Mouse (Mus musculus) midbrain, embryonic 14.5 days (tissue): ENCODE data around the gene Psme3. TPM values are rescaled to one million over a fixed set of nuclear protein-coding genes. Genes with fewer than 3 reads are reported as not detected.

Source experiments
- ATAC-seq: fragments of 200-750 bp; cut with Nextera tagmentation; 2 replicates; pipeline ENCODE4 v1.8.0; 2017; ENCODE audit warnings: moderate number of reproducible peaks, moderate library complexity; ENCODE audit not compliant: low FRiP score, low TSS enrichment
- DNase-seq: peaks from one replicate; pipeline ENCODE4 v3.0.0-alpha.2; 2015
- H3K27ac ChIP-seq: fragments of 300-500 bp; sonication (generic); replicated peaks from 2 replicates; pipeline ENCODE4 v1.5.1; 2014; ENCODE audit warnings: mild to moderate bottlenecking, low read depth, low read length, moderate library complexity
- H3K27me3 ChIP-seq: fragments of 300-500 bp; sonication (generic); 2 replicates; pipeline ENCODE4 v1.6.1; 2014; ENCODE audit warnings: low read length, control low read depth, mixed read lengths; ENCODE audit not compliant: control insufficient read depth, insufficient read depth
- H3K36me3 ChIP-seq: fragments of 300-500 bp; sonication (generic); 2 replicates; pipeline ENCODE4 v1.6.1; 2014; ENCODE audit warnings: low read length, control low read depth; ENCODE audit not compliant: control insufficient read depth, insufficient read depth
- H3K4me1 ChIP-seq: fragments of 300-500 bp; sonication (generic); 2 replicates; pipeline ENCODE4 v1.6.1; 2014; ENCODE audit warnings: mild to moderate bottlenecking, antibody characterized with exemption, low read length, control low read depth; ENCODE audit not compliant: control insufficient read depth, insufficient read depth
- H3K4me2 ChIP-seq: fragments of 300-500 bp; sonication (generic); 2 replicates; pipeline ENCODE4 v1.6.1; 2014; ENCODE audit warnings: mild to moderate bottlenecking, low read length, moderate library complexity
- H3K4me3 ChIP-seq: fragments of 300-500 bp; sonication (generic); replicated peaks from 2 replicates; pipeline ENCODE4 v1.5.1; 2014; ENCODE audit warnings: low read depth, low read length
- H3K9ac ChIP-seq: fragments of 300-500 bp; sonication (generic); replicated peaks from 2 replicates; pipeline ENCODE4 v1.6.1; 2014; ENCODE audit warnings: mild to moderate bottlenecking, low read length, moderate library complexity
- H3K9me3 ChIP-seq: fragments of 300-500 bp; sonication (generic); 2 replicates; pipeline ENCODE4 v1.6.1; 2016; ENCODE audit warnings: low read length, control low read depth, mixed read lengths; ENCODE audit not compliant: control insufficient read depth
- WGBS: fragments of 180-500 bp; shearing (Covaris S2); extraction: QIAGEN DNeasy Blood & Tissue Kit; methylation state at CpG from one replicate; pipeline ENCODE4 v1.1.7; 2014; 5-methylcytosine and 5-hydroxymethylcytosine counted together
- polyA plus RNA-seq: library from polyadenylated mRNA; unstranded; fragments of >200 nt; fragmentation: Nextera tagmentation; extraction: Ambion mirVana; gene quantifications from 2 replicates; pipeline ENCODE4 v1.2.1, GENCODE M21; 2014

Psme3 gene
- polyA plus RNA-seq, 1 experiment from 2014 or later = 103 TPM

GRCm38 (mm10) chr11:101279193-101279569, 36.8 kb upstream of the Psme3 start:
- Histone ChIP-seq H3K4me3 (peak overlapping the region; percentile 78), H3K9ac (no peak overlapping the region), H3K27me3 (no peaks in the 10 kb centered on the region), H3K9me3 (no peaks in the 10 kb centered on the region), H3K36me3 (no peaks in the 10 kb centered on the region), H3K27ac (no peak overlapping the region), H3K4me2 (peak overlapping the region; percentile 88), H3K4me1 (peaks cover 22% of the 10 kb centered on the region)
- no peak for DNase-seq
- 53% methylated on average over 14 of the region's 14 CpGs for WGBS
- peak; percentile 6; the same call in 1 of the 2 replicates for ATAC-seq

- no peak overlapping the region for H3K4me3 ChIP-seq
- WGBS = 46% methylated on average over 7 of the region's 7 CpGs
- no peaks in the 10 kb centered on the region for H3K9me3 ChIP-seq
- no peak for ATAC-seq
- no peak overlapping the region for H3K9ac ChIP-seq
- peaks cover 22% of the 10 kb centered on the region for H3K4me1 ChIP-seq
- peaks cover 3% of the 10 kb centered on the region; the same call in 1 of the 2 replicates for H3K36me3 ChIP-seq
- no peak for DNase-seq
- H3K27ac ChIP-seq = no peak overlapping the region
- H3K4me2 ChIP-seq = no peak overlapping the region
- no peaks in the 10 kb centered on the region for H3K27me3 ChIP-seq
Observed at GRCm38 (mm10) chr11:101280837-101281236, 35.2 kb upstream of the Psme3 start.

DNA sequence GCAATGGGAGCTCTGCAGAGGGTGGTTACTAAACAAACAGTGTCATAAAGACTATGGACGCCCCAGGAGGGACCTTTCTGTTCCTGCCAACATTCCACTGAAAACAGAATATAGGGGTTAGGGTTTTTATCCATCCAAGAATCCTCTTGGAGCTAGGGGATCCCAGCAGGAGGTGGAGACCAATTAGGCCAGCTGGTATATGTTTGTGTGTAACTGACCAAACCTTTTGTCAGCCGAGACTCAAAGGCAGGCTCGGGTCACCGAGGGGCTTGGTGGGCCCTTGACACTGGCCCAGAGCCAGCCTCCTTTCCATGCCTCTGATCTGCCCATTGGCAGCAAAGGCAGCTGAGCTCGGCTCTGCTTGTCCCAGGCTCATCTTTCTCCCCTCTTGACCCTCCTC, 33.1 kb upstream of the Psme3 start:
- ATAC-seq (no peak), DNase-seq (peak; percentile 2)
- Histone ChIP-seq H3K4me3 (no peak overlapping the region), H3K36me3 (peaks cover 17% of the 10 kb centered on the region), H3K27me3 (no peaks in the 10 kb centered on the region), H3K27ac (no peak overlapping the region), H3K4me2 (no peak overlapping the region), H3K4me1 (peaks cover 7% of the 10 kb centered on the region), H3K9me3 (no peaks in the 10 kb centered on the region), H3K9ac (no peak overlapping the region)
- WGBS = 39% methylated on average over 5 of the region's 5 CpGs

GRCm38 (mm10) chr11:101283805-101284204, 32.2 kb upstream of the Psme3 start:
- Histone ChIP-seq H3K9me3 (no peaks in the 10 kb centered on the region), H3K27ac (no peak overlapping the region), H3K36me3 (peaks cover 25% of the 10 kb centered on the region), H3K4me2 (no peak overlapping the region), H3K4me3 (no peak overlapping the region), H3K9ac (no peak overlapping the region), H3K4me1 (peaks cover 3% of the 10 kb centered on the region; the same call in 1 of the 2 replicates), H3K27me3 (no peaks in the 10 kb centered on the region)
- DNase-seq (no peak), ATAC-seq (no peak)
- WGBS = 74% methylated on average over 4 of the region's 4 CpGs

- Histone ChIP-seq H3K27ac (no peak overlapping the region), H3K4me2 (no peak overlapping the region), H3K4me3 (no peak overlapping the region), H3K9ac (no peak overlapping the region), H3K4me1 (no peaks in the 10 kb centered on the region), H3K36me3 (peaks cover 60% of the 10 kb centered on the region), H3K27me3 (no peaks in the 10 kb centered on the region), H3K9me3 (no peaks in the 10 kb centered on the region)
- whole genome bisulfite sequencing = 92% methylated on average over 9 of the region's 9 CpGs
- no peak for ATAC-seq
- no peak for DNase-seq
Observed at GRCm38 (mm10) chr11:101287306-101287705, 28.7 kb upstream of the Psme3 start.

- peaks cover 88% of the 10 kb centered on the region for H3K36me3 ChIP-seq
- no peaks in the 10 kb centered on the region for H3K27me3 ChIP-seq
- no peak for ATAC-seq
- no peak overlapping the region for H3K27ac ChIP-seq
- no peaks in the 10 kb centered on the region for H3K4me1 ChIP-seq
- DNase-seq = no peak
- H3K9me3 ChIP-seq = no peaks in the 10 kb centered on the region
- no peak overlapping the region for H3K4me2 ChIP-seq
- 95% methylated on average over 8 of the region's 8 CpGs for WGBS
- no peak overlapping the region for H3K9ac ChIP-seq
- H3K4me3 ChIP-seq = no peak overlapping the region
Observed at GRCm38 (mm10) chr11:101291231-101291630, 24.8 kb upstream of the Psme3 start.

GRCm38 (mm10) chr11:101295191-101295590, 20.8 kb upstream of the Psme3 start:
- peaks cover 87% of the 10 kb centered on the region for H3K36me3 ChIP-seq
- ATAC-seq (no peak), DNase-seq (no peak)
- no peak overlapping the region for H3K27ac ChIP-seq
- no peaks in the 10 kb centered on the region for H3K4me1 ChIP-seq
- no peak overlapping the region for H3K4me3 ChIP-seq
- no peak overlapping the region for H3K4me2 ChIP-seq
- 92% methylated on average over 8 of the region's 8 CpGs for WGBS
- H3K9ac ChIP-seq = no peak overlapping the region
- no peaks in the 10 kb centered on the region for H3K9me3 ChIP-seq
- H3K27me3 ChIP-seq = no peaks in the 10 kb centered on the region

DNA sequence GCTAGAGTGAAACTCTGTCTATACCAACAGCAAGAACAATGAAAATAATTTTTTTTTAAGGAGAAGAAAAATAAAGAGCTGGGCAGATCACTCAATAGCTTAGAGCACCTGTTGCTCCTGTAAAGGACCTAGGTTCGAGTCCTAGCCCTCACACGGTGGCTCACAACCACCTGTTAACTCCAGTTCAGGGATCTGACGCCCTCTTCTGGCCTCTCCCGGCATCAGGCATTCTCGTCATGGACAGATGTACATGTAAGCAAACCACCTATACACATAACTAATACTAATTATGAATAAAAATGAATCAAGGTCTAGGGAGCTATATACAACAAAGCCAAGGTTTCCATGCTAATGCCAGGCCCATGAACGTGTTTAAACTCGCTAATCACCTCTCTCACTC, 15.1 kb upstream of the Psme3 start:
- H3K27me3 ChIP-seq = no peaks in the 10 kb centered on the region
- peaks cover 12% of the 10 kb centered on the region for H3K4me1 ChIP-seq
- no peak overlapping the region for H3K27ac ChIP-seq
- H3K9ac ChIP-seq = 0 out of 2 replicates have a peak overlapping the region, but pooled peaks have one; percentile 81
- peak overlapping the region; percentile 89 for H3K4me3 ChIP-seq
- H3K36me3 ChIP-seq = peaks cover 33% of the 10 kb centered on the region
- no peaks in the 10 kb centered on the region for H3K9me3 ChIP-seq
- WGBS = 63% methylated on average over 7 of the region's 7 CpGs
- no peak for DNase-seq
- peak overlapping the region; percentile 98 for H3K4me2 ChIP-seq
- ATAC-seq = no peak

DNA sequence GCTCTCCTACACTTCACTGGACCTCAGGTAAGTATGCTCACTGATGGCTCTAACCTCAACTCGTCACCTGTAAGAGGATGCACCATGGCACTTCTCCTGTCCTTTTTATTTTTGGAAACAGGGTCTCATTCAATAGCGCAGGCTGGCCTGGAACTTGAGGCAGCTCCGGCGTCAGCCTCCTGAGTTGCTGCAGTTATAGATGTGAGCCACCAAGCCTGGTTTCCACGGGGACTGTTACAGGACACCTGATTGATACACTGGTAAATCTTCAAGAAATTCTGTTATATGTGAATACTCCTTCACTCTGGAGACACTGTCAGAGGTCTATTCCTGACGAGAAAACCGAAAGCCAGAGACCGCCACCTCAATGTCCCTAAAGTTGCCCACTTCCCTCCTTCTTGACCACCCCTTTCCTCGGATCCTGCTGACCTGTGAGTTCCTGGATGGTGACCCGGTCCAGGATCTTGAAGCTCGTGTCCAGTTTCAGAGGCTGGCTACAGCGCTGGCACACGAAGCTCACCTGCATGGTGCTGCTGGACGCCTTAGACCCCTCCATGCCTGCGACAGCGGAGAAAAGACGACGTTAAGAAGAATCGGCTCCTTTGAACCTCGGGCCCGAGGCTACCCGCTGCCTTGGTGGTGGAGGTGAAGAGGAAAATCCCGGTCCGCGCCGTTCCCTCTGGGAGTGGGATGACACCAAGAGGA, 14.6 kb upstream of the Psme3 start:
- Histone ChIP-seq H3K36me3 (peaks cover 30% of the 10 kb centered on the region), H3K9ac (peak overlapping the region; percentile 81), H3K27me3 (no peaks in the 10 kb centered on the region), H3K27ac (peak overlapping the region; percentile 75), H3K4me3 (peak overlapping the region; percentile 89), H3K4me1 (peaks cover 12% of the 10 kb centered on the region), H3K9me3 (no peaks in the 10 kb centered on the region), H3K4me2 (peak overlapping the region; percentile 98)
- 14% methylated on average over 26 of the region's 26 CpGs for WGBS
- DNase-seq (no peak), ATAC-seq (no peak)
